Mouse (Mus musculus): ENCODE results near the gene Rpl26. TPM values are rescaled to one million over a fixed set of nuclear protein-coding genes. Genes with fewer than 3 reads are reported as not detected.
A peak's percentile ranks its signal among the peaks of the same experiment; 100 is the strongest.
"Not testable (repeated sequence)": the region's sequence is repeated elsewhere in the genome, so short reads cannot be mapped to it uniquely, and the experiment has no call there.

The Rpl26 gene
- polyA plus RNA-seq, 1 experiment from 2014 or later, result 606 TPM

- ATAC-seq (ENCODE audit: low read depth), result no peak
- H3K36me3 ChIP-seq (ENCODE audit: control insufficient read depth, insufficient read depth, low read length), result no peaks in the 10 kb centered on the region
- H3K27ac ChIP-seq (ENCODE audit: low read depth, low read length), result no peak overlapping the region
- H3K4me1 ChIP-seq (ENCODE audit: control insufficient read depth, insufficient read depth, low read length), result no peaks in the 10 kb centered on the region
- no peak overlapping the region for H3K4me2 ChIP-seq (ENCODE audit: low read depth, low read length)
- no peaks in the 10 kb centered on the region for H3K27me3 ChIP-seq (ENCODE audit: control insufficient read depth, insufficient read depth, low read length)
- H3K9ac ChIP-seq (replicated peaks; ENCODE audit: low read depth, low read length), result no peak overlapping the region
- H3K9me3 ChIP-seq (ENCODE audit: control insufficient read depth, low read length), result no peaks in the 10 kb centered on the region
- H3K4me3 ChIP-seq (ENCODE audit: low read depth, low read length), result no peak overlapping the region
- 53% methylated on average over 3 of the region's 3 CpGs for WGBS
Observed at GRCm38 (mm10) chr11:68923191-68923590, 21.8 kb downstream of the Rpl26 start.

DNA sequence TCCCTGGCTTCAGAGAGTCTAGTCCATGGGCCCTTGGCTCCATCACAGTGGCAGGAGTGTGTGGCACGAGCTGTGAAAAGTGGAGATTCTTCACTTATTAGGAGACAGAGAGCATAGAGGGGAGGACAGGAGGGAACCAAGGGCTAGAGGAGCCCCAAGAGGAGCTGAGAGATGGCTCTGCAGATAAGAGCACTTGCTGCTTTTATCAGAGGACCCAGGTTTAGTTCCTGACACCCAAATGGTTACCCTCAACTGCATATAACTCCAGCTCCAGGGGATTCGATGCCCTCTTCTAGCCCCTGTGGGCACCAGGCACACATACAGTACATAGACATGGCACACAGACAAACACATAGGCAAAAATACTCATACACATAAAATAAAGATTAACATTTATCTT is 23.4 kb downstream of the Rpl26 start:
- Histone ChIP-seq H3K9ac (replicated peaks; ENCODE audit: low read depth, low read length) (no peak overlapping the region), H3K27ac (ENCODE audit: low read depth, low read length) (no peak overlapping the region), H3K9me3 (ENCODE audit: control insufficient read depth, low read length) (no peaks in the 10 kb centered on the region), H3K4me2 (ENCODE audit: low read depth, low read length) (no peak overlapping the region), H3K27me3 (ENCODE audit: control insufficient read depth, insufficient read depth, low read length) (no peaks in the 10 kb centered on the region), H3K36me3 (ENCODE audit: control insufficient read depth, insufficient read depth, low read length) (no peaks in the 10 kb centered on the region), H3K4me3 (ENCODE audit: low read depth, low read length) (no peak overlapping the region), H3K4me1 (ENCODE audit: control insufficient read depth, insufficient read depth, low read length) (no peaks in the 10 kb centered on the region)
- ATAC-seq (ENCODE audit: low read depth), result no peak
- 83% methylated on average over 2 of the region's 2 CpGs for WGBS

DNA sequence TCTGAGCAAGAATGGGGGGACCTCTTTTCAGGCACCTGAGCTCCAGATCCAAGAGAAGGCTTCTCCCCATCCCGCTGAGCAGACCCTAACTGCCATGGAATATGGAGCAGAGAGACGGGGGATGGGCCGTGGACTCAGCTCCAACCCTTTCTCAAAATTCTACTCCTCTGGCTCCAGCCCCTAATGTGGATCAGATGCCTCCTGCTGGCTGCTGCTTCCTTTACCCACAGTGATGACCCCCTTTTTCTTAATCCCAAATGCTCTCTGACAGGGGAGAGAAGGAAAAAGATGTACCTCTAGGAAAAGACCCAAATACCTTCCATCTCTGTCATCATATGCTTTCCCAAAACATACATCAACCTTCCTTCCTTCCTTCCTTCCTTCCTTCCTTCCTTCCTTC is 25.6 kb downstream of the Rpl26 start, which contains the start of gene Odf4:
Gene Odf4 (minus strand): TSS at position 101 of the 400 bp plus-strand sequence.
- 89% methylated on average over 3 of the region's 3 CpGs for WGBS

DNA sequence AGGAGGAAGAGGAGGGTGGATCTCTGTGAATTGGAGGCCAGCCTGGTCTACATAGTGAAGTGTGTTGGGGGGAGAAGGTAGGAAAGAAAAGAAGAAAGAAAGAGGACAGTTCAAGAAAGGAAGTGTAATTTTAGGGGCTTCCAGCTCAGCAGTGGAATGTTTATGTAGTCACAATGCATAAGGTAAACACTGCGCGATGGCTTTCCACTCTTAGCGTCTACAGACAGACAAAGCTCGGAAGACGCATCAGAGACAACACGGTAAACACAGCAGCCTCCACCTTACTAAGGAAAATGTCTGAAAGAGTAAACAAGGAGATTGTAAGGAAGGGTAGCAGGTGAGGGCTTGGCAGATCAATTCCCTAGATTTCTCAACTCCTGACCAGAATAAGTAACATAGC is 28.6 kb downstream of the Rpl26 start:
- no peaks in the 10 kb centered on the region for H3K36me3 ChIP-seq (ENCODE audit: control insufficient read depth, insufficient read depth, low read length)
- WGBS, result 89% methylated on average over 6 of the region's 6 CpGs
- H3K9me3 ChIP-seq (ENCODE audit: control insufficient read depth, low read length), result no peaks in the 10 kb centered on the region
- H3K4me3 ChIP-seq (ENCODE audit: low read depth, low read length), result no peak overlapping the region
- no peak overlapping the region for H3K27ac ChIP-seq (ENCODE audit: low read depth, low read length)
- H3K4me1 ChIP-seq (ENCODE audit: control insufficient read depth, insufficient read depth, low read length), result no peaks in the 10 kb centered on the region
- H3K9ac ChIP-seq (replicated peaks; ENCODE audit: low read depth, low read length), result no peak overlapping the region
- no peak overlapping the region for H3K4me2 ChIP-seq (ENCODE audit: low read depth, low read length)
- H3K27me3 ChIP-seq (ENCODE audit: control insufficient read depth, insufficient read depth, low read length), result no peaks in the 10 kb centered on the region
- no peak for ATAC-seq (ENCODE audit: low read depth)

More for the DNA sequence above, 25.6 kb downstream of the Rpl26 start, which contains the start of gene Odf4:
- Histone ChIP-seq H3K9ac (replicated peaks; ENCODE audit: low read depth, low read length) (no peak within 1 kb of the TSS), H3K4me1 (ENCODE audit: control insufficient read depth, insufficient read depth, low read length) (no peaks in the 10 kb centered on the region), H3K9me3 (ENCODE audit: control insufficient read depth, low read length) (no peaks in the 10 kb centered on the region), H3K4me3 (ENCODE audit: low read depth, low read length) (no peak within 1 kb of the TSS), H3K36me3 (ENCODE audit: control insufficient read depth, insufficient read depth, low read length) (no peaks in the 10 kb centered on the region), H3K27me3 (ENCODE audit: control insufficient read depth, insufficient read depth, low read length) (no peaks in the 10 kb centered on the region), H3K27ac (ENCODE audit: low read depth, low read length) (no peak within 1 kb of the TSS), H3K4me2 (ENCODE audit: low read depth, low read length) (no peak within 1 kb of the TSS)
- no peak for ATAC-seq (ENCODE audit: low read depth)

DNA sequence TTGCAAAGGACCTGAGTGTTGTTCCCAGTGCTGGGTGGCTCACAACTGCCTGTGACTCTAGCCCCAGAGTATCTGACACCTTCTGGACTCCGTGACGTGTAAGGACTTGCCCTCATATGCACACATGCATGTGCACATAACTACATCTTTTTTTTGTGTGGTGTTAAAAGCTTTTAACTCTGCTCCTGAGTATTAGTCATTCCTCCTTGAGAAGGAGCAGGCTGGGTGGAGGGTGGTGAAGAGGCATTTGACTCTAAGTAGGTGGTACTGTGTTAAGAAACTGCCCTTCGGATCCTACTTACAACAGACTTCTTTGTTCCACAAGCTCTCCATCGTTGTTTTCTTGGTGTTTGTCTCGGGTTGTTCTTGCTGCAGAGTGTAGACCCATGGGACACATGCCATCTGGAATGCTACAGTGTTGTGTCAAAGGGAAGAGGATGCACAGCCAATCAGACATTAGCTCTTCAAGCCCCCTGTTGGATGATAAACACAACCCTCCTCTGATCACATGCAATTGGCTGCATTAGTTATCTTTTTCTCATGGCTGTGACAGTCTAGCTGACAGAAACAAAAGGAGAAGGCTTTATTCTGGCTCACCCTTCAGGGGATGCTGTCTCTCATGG is 32.6 kb downstream of the Rpl26 start:
- Histone ChIP-seq H3K4me2 (ENCODE audit: low read depth, low read length) (no peak overlapping the region), H3K27me3 (ENCODE audit: control insufficient read depth, insufficient read depth, low read length) (no peaks in the 10 kb centered on the region), H3K4me1 (ENCODE audit: control insufficient read depth, insufficient read depth, low read length) (no peaks in the 10 kb centered on the region), H3K4me3 (ENCODE audit: low read depth, low read length) (no peak overlapping the region), H3K36me3 (ENCODE audit: control insufficient read depth, insufficient read depth, low read length) (no peaks in the 10 kb centered on the region), H3K9me3 (ENCODE audit: control insufficient read depth, low read length) (no peaks in the 10 kb centered on the region), H3K27ac (ENCODE audit: low read depth, low read length) (no peak overlapping the region), H3K9ac (replicated peaks; ENCODE audit: low read depth, low read length) (no peak overlapping the region)
- peak; percentile 56; the same call in 1 of the 2 replicates for ATAC-seq (ENCODE audit: low read depth)
- WGBS, result 70% methylated on average over 5 of the region's 5 CpGs

DNA sequence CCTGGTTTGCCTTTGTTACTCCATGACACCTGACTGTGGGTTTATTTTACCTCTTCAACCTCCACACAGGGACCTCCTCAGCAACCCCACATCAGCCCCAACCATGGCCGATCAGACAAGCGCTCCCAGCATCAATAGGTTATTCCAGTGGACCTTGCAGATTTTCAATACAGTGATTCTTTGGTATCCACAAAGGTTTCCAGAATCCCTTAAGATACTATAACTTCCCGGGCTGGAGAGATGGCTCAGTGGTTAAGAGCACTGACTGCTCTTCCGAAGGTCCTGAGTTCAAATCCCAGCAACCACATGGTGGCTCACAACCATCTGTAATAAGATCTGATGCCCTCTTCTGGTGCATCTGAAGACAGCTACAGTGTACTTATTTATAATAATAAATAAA is 35.6 kb downstream of the Rpl26 start:
- peaks cover 10% of the 10 kb centered on the region; the same call in 1 of the 2 replicates for H3K4me1 ChIP-seq (ENCODE audit: control insufficient read depth, insufficient read depth, low read length)
- not testable (repeated sequence) for H3K9ac ChIP-seq (replicated peaks; ENCODE audit: low read depth, low read length); H3K9me3 ChIP-seq (ENCODE audit: control insufficient read depth, low read length); H3K27ac ChIP-seq (ENCODE audit: low read depth, low read length); H3K4me3 ChIP-seq (ENCODE audit: low read depth, low read length); H3K4me2 ChIP-seq (ENCODE audit: low read depth, low read length); H3K27me3 ChIP-seq (ENCODE audit: control insufficient read depth, insufficient read depth, low read length); H3K36me3 ChIP-seq (ENCODE audit: control insufficient read depth, insufficient read depth, low read length); ATAC-seq (ENCODE audit: low read depth)
- WGBS, result 88% methylated on average over 4 of the region's 4 CpGs

- peak; percentile 99 for ATAC-seq (ENCODE audit: low read depth)
- H3K9me3 ChIP-seq (ENCODE audit: control insufficient read depth, low read length), result no peaks in the 10 kb centered on the region
- peak overlapping the region; percentile 82 for H3K4me2 ChIP-seq (ENCODE audit: low read depth, low read length)
- no peaks in the 10 kb centered on the region for H3K36me3 ChIP-seq (ENCODE audit: control insufficient read depth, insufficient read depth, low read length)
- H3K4me3 ChIP-seq (ENCODE audit: low read depth, low read length), result peak overlapping the region; percentile 46
- peak overlapping the region; percentile 43 for H3K9ac ChIP-seq (replicated peaks; ENCODE audit: low read depth, low read length)
- peaks cover 10% of the 10 kb centered on the region; the same call in 1 of the 2 replicates for H3K4me1 ChIP-seq (ENCODE audit: control insufficient read depth, insufficient read depth, low read length)
- no peaks in the 10 kb centered on the region for H3K27me3 ChIP-seq (ENCODE audit: control insufficient read depth, insufficient read depth, low read length)
- WGBS, result 2% methylated on average over 16 of the region's 16 CpGs
- peak overlapping the region; percentile 83 for H3K27ac ChIP-seq (ENCODE audit: low read depth, low read length)
Observed at GRCm38 (mm10) chr11:68939451-68940304, 38.3 kb downstream of the Rpl26 start.

- no peak for ATAC-seq (ENCODE audit: low read depth)
- 64% methylated on average over 4 of the region's 4 CpGs for whole genome bisulfite sequencing
- H3K9ac ChIP-seq (replicated peaks; ENCODE audit: low read depth, low read length), result peak overlapping the region; percentile 43
- no peaks in the 10 kb centered on the region for H3K36me3 ChIP-seq (ENCODE audit: control insufficient read depth, insufficient read depth, low read length)
- peak overlapping the region; percentile 82 for H3K4me2 ChIP-seq (ENCODE audit: low read depth, low read length)
- no peaks in the 10 kb centered on the region for H3K27me3 ChIP-seq (ENCODE audit: control insufficient read depth, insufficient read depth, low read length)
- H3K4me3 ChIP-seq (ENCODE audit: low read depth, low read length), result peak overlapping the region; percentile 46
- H3K9me3 ChIP-seq (ENCODE audit: control insufficient read depth, low read length), result no peaks in the 10 kb centered on the region
- H3K27ac ChIP-seq (ENCODE audit: low read depth, low read length), result peak overlapping the region; percentile 83
- peaks cover 10% of the 10 kb centered on the region; the same call in 1 of the 2 replicates for H3K4me1 ChIP-seq (ENCODE audit: control insufficient read depth, insufficient read depth, low read length)
Observed at GRCm38 (mm10) chr11:68940516-68940915, 39.1 kb downstream of the Rpl26 start.

GRCm38 (mm10) chr11:68942731-68943130 is 41.3 kb downstream of the Rpl26 start:
- no peak overlapping the region for H3K9ac ChIP-seq (replicated peaks; ENCODE audit: low read depth, low read length)
- no peak overlapping the region for H3K27ac ChIP-seq (ENCODE audit: low read depth, low read length)
- ATAC-seq (ENCODE audit: low read depth), result no peak
- peaks cover 10% of the 10 kb centered on the region; the same call in 1 of the 2 replicates for H3K4me1 ChIP-seq (ENCODE audit: control insufficient read depth, insufficient read depth, low read length)
- no peak overlapping the region for H3K4me3 ChIP-seq (ENCODE audit: low read depth, low read length)
- WGBS, result 92% methylated on average over 8 of the region's 8 CpGs
- no peaks in the 10 kb centered on the region for H3K9me3 ChIP-seq (ENCODE audit: control insufficient read depth, low read length)
- no peaks in the 10 kb centered on the region for H3K27me3 ChIP-seq (ENCODE audit: control insufficient read depth, insufficient read depth, low read length)
- no peaks in the 10 kb centered on the region for H3K36me3 ChIP-seq (ENCODE audit: control insufficient read depth, insufficient read depth, low read length)
- H3K4me2 ChIP-seq (ENCODE audit: low read depth, low read length), result no peak overlapping the region
